Mouse (Mus musculus) layer of hippocampus, adult 9-11 months (tissue): ENCODE data around the gene Rgs9.
A peak's percentile ranks its signal among the peaks of the same experiment; 100 is the strongest.
"Not testable (repeated sequence)": the region's sequence is repeated elsewhere in the genome, so short reads cannot be mapped to it uniquely, and the experiment has no call there.

Experiments used
- DNase-seq: peaks from one replicate; pipeline ENCODE4 v3.0.0; 2022

Rgs9 gene

GRCm38 (mm10) chr11:109297710-109298375 is at the start of gene Rgs9:
TSS of gene Rgs9 (minus strand) at chr11:109298129.
- DNase-seq, result peak; percentile 89

GRCm38 (mm10) chr11:109347242-109347959 is 49.5 kb upstream of the Rgs9 start:
- DNase-seq, result peak; percentile 89

GRCm38 (mm10) chr11:109343991-109344599 is 46.2 kb upstream of the Rgs9 start:
- DNase-seq, result no peak

GRCm38 (mm10) chr11:109343558-109343957 is 45.6 kb upstream of the Rgs9 start:
- DNase-seq, result no peak

- not testable (repeated sequence) for DNase-seq
Observed at GRCm38 (mm10) chr11:109342666-109343065, 44.7 kb upstream of the Rgs9 start.

GRCm38 (mm10) chr11:109340541-109340940 is 42.6 kb upstream of the Rgs9 start:
- DNase-seq, result no peak

GRCm38 (mm10) chr11:109339155-109339938 is 41.4 kb upstream of the Rgs9 start:
- no peak for DNase-seq

GRCm38 (mm10) chr11:109335890-109336289 is 38.0 kb upstream of the Rgs9 start:
- DNase-seq, result no peak

GRCm38 (mm10) chr11:109334773-109335172 is 36.8 kb upstream of the Rgs9 start:
- no peak for DNase-seq

- DNase-seq, result no peak
Observed at GRCm38 (mm10) chr11:109332722-109333121, 34.8 kb upstream of the Rgs9 start.

- peak; percentile 90 for DNase-seq
Observed at GRCm38 (mm10) chr11:109331424-109331824, 33.5 kb upstream of the Rgs9 start.

GRCm38 (mm10) chr11:109330706-109331393 is 32.9 kb upstream of the Rgs9 start:
- DNase-seq, result no peak

GRCm38 (mm10) chr11:109329331-109329730 is 31.4 kb upstream of the Rgs9 start:
- DNase-seq, result no peak

- DNase-seq, result no peak
Observed at GRCm38 (mm10) chr11:109327952-109328351, 30.0 kb upstream of the Rgs9 start.

GRCm38 (mm10) chr11:109327381-109327780 is 29.5 kb upstream of the Rgs9 start:
- DNase-seq, result no peak

- no peak for DNase-seq
Observed at GRCm38 (mm10) chr11:109326270-109326669, 28.3 kb upstream of the Rgs9 start.

- DNase-seq, result peak; percentile 83
Observed at GRCm38 (mm10) chr11:109320361-109320933, 22.5 kb upstream of the Rgs9 start.

- no peak for DNase-seq
Observed at GRCm38 (mm10) chr11:109319946-109320345, 22.0 kb upstream of the Rgs9 start.

- DNase-seq, result no peak
Observed at GRCm38 (mm10) chr11:109319471-109319870, 21.5 kb upstream of the Rgs9 start.

- DNase-seq, result peak; percentile 24
Observed at GRCm38 (mm10) chr11:109316921-109317320, 19.0 kb upstream of the Rgs9 start.

- peak; percentile 77 for DNase-seq
Observed at GRCm38 (mm10) chr11:109311885-109312605, 14.1 kb upstream of the Rgs9 start.
